Mouse (Mus musculus) fibroblast of lung, adult 2 months (primary cell): ENCODE measurements around the gene Acot11.
"Not testable (repeated sequence)": the region's sequence is repeated elsewhere in the genome, so short reads cannot be mapped to it uniquely, and the experiment has no call there.

ENCODE experiments used
- DNase-seq: peaks from one replicate; pipeline ENCODE4 v3.0.0-alpha.2; 2011; ENCODE audit warnings: low read depth

Acot11 gene

DNA sequence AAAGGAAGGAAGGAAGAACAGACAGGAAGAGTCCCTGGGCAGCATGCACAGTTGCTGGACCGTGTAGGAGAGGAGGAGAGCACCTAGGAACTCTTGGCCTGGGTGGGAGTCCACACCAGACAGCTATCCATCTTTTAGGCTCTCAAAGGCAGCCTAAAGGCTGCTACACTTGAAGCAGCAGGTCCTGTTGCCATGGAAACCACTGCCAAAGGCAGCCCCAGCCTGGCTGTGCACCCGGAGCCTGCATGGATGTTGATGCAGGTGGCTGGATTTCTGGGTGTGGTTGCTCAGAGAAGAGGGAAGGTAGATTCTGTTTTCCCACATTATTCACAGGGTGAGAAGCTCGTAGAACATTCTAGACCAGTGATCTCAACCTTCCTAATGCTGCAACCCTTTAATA lies 27.8 kb downstream of the Acot11 start:
- no peak for DNase-seq

DNA sequence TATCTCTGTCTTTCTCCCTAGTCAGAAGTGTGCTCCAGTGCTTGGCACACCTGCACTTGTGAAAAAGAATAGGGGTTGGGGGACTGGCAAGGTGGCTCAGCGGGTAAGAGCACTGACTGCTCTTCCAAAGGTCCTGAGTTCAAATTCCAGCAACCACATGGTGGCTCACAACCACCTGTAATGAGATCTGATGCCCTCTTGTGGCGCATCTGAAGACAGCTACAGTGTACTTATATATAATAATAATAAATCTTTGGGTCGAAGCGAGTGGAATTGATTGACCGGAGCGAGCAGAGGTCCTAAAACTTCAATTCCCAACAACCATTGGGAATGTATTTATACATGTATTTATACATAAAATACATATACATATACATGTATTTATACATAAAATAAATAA lies 29.0 kb downstream of the Acot11 start:
- not testable (repeated sequence) for DNase-seq

DNA sequence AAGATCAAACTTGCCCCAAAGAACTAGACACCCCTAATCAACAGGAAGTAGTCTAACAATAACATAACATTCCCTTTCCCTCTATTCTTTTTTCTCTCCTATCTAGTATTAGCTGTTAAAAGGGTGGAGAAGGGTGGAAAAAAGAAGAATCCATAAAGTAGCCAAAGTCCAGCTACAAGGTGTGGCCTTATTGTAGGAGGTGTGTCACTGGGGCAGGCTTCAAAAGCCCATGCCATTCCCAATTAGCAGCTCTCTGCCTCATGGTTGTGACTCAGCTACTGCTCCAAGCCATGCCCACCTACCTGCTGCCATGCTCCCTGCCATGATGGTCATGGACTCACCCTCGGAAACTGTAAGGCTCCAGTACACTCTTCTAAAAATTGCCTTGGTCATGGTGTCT lies 32.2 kb downstream of the Acot11 start:
- no peak for DNase-seq

DNA sequence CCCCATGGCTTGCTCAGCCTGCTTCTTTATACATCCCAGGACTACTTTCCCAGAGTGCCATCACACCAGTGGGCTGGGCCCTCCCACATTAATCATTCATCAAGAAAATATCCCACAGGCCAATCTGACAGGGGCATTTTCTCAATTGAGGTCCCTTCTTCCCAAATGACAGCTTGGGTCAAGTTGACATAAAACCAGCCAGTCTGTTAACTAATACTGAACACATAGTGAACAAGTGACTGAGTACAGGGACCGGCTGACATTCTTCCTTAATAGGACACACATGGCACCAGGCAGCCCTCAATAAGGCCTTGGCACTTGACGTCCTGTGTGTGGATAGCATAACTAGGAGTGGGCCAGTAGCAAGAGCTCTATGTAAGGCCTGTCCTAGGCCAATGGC lies 35.5 kb downstream of the Acot11 start:
- no peak for DNase-seq

DNA sequence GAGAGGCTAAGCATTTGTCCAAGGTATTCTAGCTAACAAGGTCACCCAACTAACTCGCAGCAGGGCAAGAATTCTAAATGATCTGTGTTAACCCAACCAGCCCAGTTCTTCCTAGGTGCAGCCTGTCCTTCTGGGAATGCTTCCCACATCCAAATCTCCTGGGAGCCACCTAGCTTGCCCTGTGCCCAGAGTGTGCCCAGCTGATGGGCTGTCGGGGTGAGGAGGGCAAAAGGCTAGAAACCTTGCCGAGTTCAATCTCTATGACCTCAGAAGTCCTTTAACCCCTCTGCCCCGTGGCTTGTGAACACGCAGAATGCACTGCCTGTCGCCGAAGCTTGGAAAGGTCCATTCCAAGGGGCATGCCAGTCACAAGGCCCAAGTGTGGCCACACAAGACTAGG lies 40.6 kb downstream of the Acot11 start:
- no peak for DNase-seq

DNA sequence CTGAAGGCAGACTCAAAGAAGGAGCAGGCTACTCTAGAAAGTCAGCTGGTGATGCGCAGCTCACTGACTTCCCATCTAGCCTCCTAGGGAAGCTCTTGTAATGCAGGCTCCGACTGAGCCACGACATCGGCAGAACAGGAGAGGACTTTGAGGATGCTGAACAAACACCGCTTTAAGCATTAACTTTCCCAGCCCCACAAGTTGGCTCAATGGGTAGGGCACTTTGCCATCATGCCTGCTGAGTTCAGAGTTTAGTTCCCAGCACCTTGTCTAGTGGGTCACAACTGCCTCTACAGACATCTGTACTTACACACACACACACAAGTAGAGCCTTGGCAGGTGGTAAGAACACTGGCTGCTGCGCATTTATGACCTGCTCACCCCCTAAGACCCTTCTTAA lies 53.1 kb downstream of the Acot11 start:
- no peak for DNase-seq

DNA sequence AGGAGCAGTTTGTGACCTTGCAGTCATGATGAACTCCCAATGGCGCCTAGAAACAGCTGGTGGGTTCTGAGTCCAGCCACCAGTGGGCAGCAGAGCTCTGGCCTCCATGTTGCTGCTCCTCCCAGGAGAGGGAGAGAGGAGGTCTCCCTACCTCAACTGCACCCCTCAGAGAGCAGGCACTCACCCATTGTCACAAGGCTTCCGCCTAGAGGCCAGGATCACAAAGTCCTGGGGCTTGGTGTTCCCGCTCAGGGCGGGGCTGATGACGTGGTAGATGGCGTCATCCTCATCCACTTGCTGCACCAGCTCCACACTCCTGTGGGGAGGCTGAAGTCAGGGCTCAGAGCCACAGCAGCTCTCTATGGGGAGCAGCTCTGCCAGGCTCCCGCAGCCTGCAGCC lies 55.1 kb downstream of the Acot11 start:
- peak; percentile 33 for DNase-seq

DNA sequence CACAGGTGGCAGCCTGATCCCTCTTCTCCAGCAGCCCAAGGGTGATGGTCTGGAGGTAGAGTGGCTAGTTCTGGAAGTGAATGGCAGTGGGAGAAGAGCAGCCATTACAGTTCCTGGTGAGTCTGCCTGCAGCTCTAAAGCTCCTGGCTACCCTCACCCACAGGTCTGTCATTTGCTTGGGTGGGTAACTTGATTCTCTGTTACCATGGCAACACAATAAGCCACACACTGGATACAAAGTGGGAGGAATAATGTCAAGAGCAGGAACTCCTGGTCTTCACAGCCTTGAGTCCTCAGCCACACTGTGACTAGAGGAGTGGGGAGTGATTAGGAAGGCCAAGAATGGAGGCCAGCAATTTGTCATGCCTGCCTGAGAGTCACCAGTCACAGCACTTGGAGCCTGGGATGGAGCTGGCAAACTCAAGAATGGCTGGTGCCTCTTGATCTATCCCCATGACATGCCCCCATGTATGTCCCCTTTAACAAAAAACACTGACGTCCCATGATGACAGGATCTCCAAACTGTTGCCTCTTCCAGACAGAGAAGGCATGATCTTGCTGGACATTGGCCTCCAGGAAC lies 57.7 kb downstream of the Acot11 start:
- no peak for DNase-seq

DNA sequence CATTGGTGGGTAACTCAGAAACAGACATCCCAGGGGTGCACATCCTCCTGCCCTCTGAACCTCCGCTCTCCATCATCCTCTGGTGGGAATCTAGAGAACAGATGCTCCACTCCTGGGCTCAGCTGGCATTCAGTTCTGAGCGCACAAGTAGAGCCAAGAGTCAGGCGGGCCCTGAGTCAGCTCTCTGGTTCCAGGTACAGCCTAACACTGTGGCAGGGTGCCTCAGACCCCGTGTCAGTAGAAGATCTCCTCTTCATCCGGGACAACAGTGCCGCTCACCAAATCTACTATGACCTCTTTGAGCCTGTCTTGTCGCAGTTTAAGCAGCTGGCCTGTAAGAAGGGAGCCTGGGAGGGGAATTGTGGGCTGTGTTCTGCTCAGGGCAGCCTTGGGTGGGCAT lies 58.9 kb downstream of the Acot11 start:
- no peak for DNase-seq

DNA sequence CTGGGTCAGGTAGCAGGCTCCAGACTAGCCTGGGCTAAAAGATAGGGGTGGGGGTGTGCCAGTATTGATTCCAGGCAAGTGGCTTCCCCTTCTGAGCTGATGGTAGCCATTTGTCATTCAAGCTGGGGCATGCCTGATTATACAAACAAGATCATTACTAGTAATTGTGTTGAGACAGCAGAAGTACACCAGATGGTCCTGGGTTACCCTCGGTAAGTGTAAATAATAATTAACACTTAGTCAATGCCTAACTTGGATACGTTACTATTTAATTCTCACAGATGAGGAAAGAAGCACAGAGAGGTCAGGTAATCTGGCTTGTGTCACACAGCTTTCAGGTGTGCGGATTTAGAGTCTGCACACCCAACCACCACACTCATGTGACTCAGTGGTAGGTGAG lies 66.9 kb downstream of the Acot11 start:
- DNase-seq = no peak

DNA sequence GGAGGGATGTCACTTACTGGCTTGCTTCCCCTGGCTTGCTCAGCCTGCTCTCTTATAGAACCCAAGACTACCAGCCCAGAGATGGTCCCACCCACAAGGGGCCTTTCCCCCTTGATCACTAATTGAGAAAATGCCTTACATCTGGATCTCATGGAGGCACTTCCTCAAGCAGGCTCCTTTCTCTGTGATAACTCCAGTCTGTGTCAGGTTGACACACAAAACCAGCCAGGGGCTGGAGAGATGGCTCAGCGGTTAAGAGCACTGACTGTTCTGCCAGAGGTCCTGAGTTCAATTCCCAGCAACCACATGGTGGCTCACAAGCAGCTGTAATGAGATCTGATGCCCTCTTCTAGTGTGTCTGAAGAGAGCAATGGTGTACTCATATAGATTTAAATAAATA lies 67.9 kb downstream of the Acot11 start:
- DNase-seq = not testable (repeated sequence)

DNA sequence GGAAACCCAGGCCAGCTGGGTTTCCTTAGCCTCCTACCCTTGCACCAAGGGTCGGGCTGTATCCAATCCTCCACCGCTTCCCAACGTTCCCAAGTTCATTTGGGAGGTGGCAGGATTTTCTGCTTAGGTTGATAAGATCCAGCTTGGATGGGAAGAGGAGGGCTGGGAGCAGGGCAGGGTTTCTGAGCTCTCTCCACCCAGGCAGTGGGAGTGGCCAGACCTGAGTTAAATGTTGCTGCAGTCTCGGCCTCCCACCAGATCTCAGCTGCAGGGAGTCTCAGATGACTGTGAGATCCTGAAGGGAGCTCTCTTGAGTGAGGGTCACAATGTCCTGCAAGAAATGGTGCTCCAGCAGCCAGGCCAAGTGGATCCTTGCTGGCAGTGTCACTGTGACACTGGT lies 71.2 kb downstream of the Acot11 start, which contains the start of gene Fam151a:
TSS of gene Fam151a (plus strand) at position 254 of the 400 bp plus-strand sequence.
- DNase-seq = no peak

DNA sequence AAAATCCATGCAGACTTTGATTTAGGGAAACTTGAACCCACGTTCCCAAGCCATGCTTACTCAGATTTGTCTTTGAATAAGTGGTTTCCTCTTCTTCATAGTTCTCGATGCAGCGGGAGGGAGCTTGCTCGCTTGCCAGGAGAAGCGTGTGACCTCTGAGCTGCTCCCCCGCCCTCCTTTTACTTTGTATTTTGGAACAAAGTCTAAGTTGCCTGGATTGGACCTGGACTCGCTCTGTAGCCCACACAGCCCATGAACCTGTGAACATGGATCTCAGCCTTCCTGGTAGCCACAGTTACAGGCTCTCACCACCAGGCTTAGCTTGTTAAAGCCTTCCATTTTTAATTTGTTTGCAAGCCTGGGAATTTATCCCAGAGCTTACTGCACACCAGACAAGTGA lies 74.0 kb downstream of the Acot11 start, which contains the start of gene Mroh7:
TSS of gene Mroh7 (minus strand) at position 112 of the 400 bp plus-strand sequence.
- no peak for DNase-seq

DNA sequence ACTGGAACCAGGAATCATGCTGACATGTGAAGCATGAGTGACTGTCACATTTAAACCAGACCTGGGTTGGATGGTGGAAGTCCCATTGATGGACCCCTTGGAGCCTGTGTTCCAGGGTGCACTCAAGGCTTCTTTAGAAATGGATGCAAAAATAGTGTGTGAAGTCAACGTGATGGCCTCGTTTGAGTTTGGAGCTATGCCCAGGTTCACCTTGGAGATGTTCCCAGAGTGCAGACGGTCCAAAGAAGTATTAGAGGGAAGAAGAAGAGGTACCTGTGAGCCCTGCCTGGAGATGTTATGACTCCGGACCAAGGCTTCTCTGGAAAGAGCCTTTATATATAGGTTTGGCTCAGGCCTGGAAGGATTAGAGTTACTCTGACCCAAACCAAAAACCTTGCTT lies 84.2 kb downstream of the Acot11 start:
- no peak for DNase-seq

DNA sequence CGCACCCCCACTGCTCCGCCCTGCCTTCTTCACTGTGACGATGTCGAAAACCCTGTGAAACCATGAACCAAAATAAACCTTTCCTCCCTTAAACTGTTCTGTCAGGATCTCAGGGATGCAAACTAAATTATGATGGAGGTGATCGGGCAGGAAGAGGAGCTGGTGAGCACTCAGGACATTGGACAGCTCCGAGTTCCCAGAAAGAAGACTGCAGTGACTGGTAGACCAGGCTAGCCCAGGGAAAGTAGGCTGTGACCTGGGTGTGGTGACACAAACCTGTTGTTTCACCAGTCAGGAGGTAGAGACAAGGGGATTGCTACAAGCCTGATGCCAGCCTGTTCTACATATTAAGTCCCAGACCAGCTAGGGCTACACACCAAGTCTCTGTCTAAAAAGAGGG lies 91.2 kb downstream of the Acot11 start:
- no peak for DNase-seq

DNA sequence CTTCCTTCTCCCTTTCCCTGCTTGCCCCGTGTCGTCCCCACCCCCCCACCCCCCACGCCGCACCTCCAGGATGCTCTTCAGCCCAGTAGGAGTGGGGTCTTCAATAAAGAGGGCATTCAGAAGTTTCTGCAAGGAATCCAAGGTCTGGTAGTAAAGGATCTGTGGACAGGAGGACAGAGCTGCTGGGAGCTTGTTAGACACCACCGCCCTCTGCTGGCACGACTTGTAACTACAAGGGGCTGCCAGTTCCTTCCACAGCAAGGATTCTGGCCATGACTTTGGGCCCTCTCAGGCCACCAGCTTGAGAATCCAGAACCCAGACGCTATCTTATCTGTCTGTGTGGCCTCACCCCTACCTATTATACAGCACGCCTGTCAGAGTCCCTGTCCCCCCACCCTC lies 96.4 kb downstream of the Acot11 start:
- DNase-seq = peak; percentile 24

DNA sequence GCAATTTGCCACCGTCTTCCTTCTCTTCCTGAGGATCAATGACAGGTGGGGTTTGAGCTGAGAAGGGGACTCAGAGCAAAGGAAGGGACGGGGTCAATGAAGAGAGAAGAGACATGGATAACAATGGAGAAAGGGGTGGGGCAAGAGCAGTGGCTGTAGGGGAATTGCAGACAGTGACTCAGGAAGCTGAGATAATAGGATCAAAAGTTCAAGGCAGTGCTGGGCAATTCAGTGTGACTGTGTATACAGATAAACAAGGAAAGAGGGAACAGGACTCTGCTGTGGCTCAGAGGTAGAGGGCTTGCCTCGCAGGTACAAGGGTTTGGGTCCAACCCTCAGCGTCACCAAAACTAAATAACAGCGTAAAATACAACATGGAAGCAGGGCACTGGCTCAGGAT lies 96.8 kb downstream of the Acot11 start:
- DNase-seq = no peak

DNA sequence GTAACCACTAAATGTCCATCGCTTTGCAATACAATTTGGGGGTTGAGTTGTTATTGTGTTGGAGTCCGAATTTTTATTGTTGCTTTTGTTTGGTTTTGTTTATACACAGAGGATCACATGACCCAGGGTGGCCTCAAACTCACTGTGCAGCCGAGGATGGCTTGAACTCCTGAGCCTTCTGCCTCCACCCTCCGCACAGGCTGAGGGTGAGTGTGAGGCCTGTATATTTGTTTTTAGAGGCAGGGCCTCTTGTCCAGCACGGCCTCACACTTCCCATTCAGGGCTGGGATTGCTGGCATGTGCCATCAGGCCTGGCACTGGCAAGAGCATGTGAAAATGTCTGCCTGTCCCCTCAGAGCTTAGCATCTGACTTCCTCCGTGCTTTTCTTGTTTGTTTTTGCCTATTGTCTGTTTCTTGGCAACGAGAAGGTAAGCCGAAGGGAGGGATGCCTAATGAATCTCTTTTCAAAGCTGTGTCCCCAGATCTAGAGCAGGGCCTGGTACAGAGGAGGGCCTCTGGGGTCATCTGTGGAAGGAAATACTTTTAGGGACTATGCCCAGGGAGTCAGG lies 99.6 kb downstream of the Acot11 start:
- no peak for DNase-seq

DNA sequence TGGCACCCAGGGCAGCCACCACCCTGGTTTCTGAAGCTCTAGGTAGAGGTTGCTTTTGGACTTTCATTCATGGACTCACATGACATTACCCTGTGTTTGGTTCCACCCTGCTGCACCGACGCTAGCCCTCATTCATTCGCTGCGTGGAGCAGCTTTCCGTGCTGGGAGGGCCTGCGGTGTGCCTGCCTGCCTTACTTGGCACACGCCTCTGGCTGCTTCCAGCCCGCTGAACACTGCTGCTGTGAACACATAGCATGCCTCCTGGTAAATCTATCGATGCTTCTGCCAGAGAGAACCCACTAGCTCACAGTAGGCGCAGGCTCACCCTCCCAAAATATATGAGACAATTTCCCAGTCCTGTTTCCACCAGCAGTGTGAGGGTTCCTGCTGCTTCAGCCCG lies 100.4 kb downstream of the Acot11 start:
- no peak for DNase-seq

DNA sequence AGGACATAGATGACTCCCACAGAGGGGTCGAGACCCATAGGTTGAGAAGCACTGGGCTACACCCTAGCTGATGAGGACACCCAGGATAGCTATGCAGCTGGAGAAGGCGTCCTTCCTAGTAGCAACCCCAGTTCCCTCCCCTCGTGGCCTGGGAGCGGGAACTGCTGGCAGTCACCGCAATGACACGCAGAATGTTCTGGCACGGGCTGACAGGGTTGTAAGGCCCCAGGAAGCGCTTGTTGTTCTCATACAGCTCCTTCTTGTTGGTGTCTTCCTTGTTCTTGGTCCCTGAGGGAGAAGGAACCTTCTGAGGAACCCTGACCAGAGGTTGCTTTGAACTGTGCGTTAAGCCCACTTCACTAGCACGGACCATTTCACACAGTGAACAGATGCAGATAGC lies 100.8 kb downstream of the Acot11 start:
- DNase-seq = no peak

DNA sequence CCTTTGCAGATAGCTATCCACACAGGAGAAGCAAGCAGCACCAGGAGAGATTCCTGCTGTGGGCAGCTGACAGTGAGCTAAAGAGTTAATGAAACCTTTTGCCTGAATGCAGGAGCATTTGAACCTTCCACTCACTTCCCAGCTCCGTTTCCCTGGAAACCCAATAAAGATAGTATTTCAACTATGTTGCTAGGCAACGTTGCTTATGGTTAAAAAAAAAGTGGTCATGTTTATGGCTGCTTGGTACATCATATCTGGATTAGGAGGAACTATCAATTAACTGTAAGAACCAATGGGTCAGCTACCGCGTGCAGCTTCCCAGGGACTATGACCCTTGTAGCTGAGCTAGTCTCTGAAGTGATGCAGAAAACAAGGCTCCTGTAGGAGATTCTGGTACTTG lies 104.0 kb downstream of the Acot11 start:
- DNase-seq = no peak

DNA sequence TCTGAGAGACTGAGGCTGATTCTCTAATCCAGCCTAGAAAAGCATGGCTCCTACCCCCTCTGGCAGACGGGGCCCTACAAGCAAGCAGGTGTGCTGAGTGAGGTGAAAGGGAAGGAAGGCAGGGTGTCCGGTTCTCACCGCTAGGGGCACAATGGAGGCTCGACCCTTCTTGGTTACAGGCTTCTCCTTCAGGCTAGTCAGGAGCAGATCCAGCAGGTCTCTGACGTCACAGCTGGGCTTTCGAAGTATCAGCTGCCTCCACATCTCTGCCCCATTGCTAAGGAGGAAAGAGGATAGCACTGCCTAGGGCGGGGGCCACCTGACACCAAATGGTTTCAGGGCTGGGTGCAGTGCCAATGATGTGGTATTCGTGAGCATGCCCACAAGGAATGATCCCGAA lies 104.8 kb downstream of the Acot11 start:
- peak; percentile 9 for DNase-seq
